Mouse (Mus musculus) adrenal gland, adult 18-20 months (tissue): ENCODE results near the gene Olfr901. TPM values are rescaled to one million over a fixed set of nuclear protein-coding genes. Genes with fewer than 3 reads are reported as not detected.
"Not testable (repeated sequence)": the region's sequence is repeated elsewhere in the genome, so short reads cannot be mapped to it uniquely, and the experiment has no call there.

Experiments used
- DNase-seq, 2 experiments: peaks; one replicate each; pipeline ENCODE4 v3.0.0; 2021 to 2022; ENCODE audit warnings: low spot score in 2 of 2
- long read RNA-seq, 2 experiments: library from polyadenylated mRNA; stranded (forward); transcript quantifications; one replicate each; pipeline ENCODE4 v2.0.0; 2021
- total RNA-seq, 2 experiments: library from RNA; stranded (reverse); gene quantifications; 1 replicate in 1 of 2; 2 replicates in 1 of 2; pipeline ENCODE4 v1.2.3; 2021

Gene Olfr901
- total RNA-seq, result not detected
- long read RNA-seq, experiment 1, result 0 reads
- long read RNA-seq, experiment 2, result 0 reads

GRCm38 (mm10) chr9:38429155-38429554 lies at the start of gene Olfr901:
Gene Olfr901 (plus strand): TSS chr9:38429455.
- no peak for DNase-seq

- DNase-seq, result no peak
These were observed 27.9 kb upstream of the Olfr901 start, which contains the start of gene Olfr147 for GRCm38 (mm10) chr9:38401398-38401797. Gene Olfr147 (plus strand): TSS chr9:38401698.

GRCm38 (mm10) chr9:38407502-38407901 lies 21.8 kb upstream of the Olfr901 start:
- DNase-seq, result not testable (repeated sequence)

GRCm38 (mm10) chr9:38413502-38413901 lies 15.8 kb upstream of the Olfr901 start:
- not testable (repeated sequence) for DNase-seq

- no peak for DNase-seq
These were observed 5.5 kb upstream of the Olfr901 start for GRCm38 (mm10) chr9:38423801-38424200.

- no peak for DNase-seq
These were observed 2.2 kb upstream of the Olfr901 start for GRCm38 (mm10) chr9:38427026-38427425.

- DNase-seq, result no peak
These were observed 18.1 kb downstream of the Olfr901 start, which contains the start of gene Olfr902 for GRCm38 (mm10) chr9:38447352-38447751. Gene Olfr902 (plus strand): TSS chr9:38447652.

- no peak for DNase-seq
These were observed 33.6 kb downstream of the Olfr901 start, which contains the start of gene Olfr904 for GRCm38 (mm10) chr9:38462844-38463243. Gene Olfr904 (plus strand): TSS chr9:38463144.

GRCm38 (mm10) chr9:38470807-38471206 lies 41.6 kb downstream of the Olfr901 start, which contains the start of gene Olfr905:
Gene Olfr905 (plus strand): TSS chr9:38471107.
- no peak for DNase-seq

Other genes starting within 250 kb of the Olfr901 start
- not detected for gene Olfr891, start 248.6 kb upstream of the Olfr901 start, total RNA-seq
- not detected for gene Olfr893, start 221.1 kb upstream of the Olfr901 start, total RNA-seq
- not detected for gene Olfr894, start 211.4 kb upstream of the Olfr901 start, total RNA-seq
- gene Olfr143, start 176.7 kb upstream of the Olfr901 start, total RNA-seq, result not detected
- not detected for gene Olfr895, start 161.6 kb upstream of the Olfr901 start, total RNA-seq
- gene Olfr896-ps1, start 138.3 kb upstream of the Olfr901 start, total RNA-seq, result not detected
- not detected for gene Olfr25, start 100.4 kb upstream of the Olfr901 start, total RNA-seq
- gene Olfr898, start 81.0 kb upstream of the Olfr901 start, total RNA-seq, result not detected
- gene Olfr250, start 62.6 kb upstream of the Olfr901 start, total RNA-seq, result not detected
- gene Olfr251, start 52.4 kb upstream of the Olfr901 start, total RNA-seq, result not detected
- not detected for gene Olfr147, start 27.8 kb upstream of the Olfr901 start, total RNA-seq
- gene Olfr902, start 18.2 kb downstream of the Olfr901 start, total RNA-seq, result not detected
- not detected for gene Olfr904, start 33.7 kb downstream of the Olfr901 start, total RNA-seq
- under 1 TPM in 1 of 2 experiments, not detected in 1; 0.06 TPM for gene Olfr905, start 41.7 kb downstream of the Olfr901 start, total RNA-seq
- gene Olfr906, start 57.6 kb downstream of the Olfr901 start, total RNA-seq, result not detected
- not detected for gene Olfr907, start 66.3 kb downstream of the Olfr901 start, total RNA-seq
- not detected for gene Olfr911-ps1, start 92.1 kb downstream of the Olfr901 start, total RNA-seq
- not detected for gene Olfr910, start 108.4 kb downstream of the Olfr901 start, total RNA-seq
- gene Olfr912, start 150.7 kb downstream of the Olfr901 start, total RNA-seq, result not detected
- gene Olfr913, start 163.3 kb downstream of the Olfr901 start, total RNA-seq, result not detected
- gene Olfr914, start 175.6 kb downstream of the Olfr901 start, total RNA-seq, result not detected
- gene Olfr916, start 230.4 kb downstream of the Olfr901 start, total RNA-seq, result not detected
- gene Olfr917, start 236.4 kb downstream of the Olfr901 start, total RNA-seq, result not detected
- gene Olfr918, start 245.1 kb downstream of the Olfr901 start, total RNA-seq, result not detected